Mouse (Mus musculus): ENCODE results near the gene Paqr4.

Gene Paqr4

DNA sequence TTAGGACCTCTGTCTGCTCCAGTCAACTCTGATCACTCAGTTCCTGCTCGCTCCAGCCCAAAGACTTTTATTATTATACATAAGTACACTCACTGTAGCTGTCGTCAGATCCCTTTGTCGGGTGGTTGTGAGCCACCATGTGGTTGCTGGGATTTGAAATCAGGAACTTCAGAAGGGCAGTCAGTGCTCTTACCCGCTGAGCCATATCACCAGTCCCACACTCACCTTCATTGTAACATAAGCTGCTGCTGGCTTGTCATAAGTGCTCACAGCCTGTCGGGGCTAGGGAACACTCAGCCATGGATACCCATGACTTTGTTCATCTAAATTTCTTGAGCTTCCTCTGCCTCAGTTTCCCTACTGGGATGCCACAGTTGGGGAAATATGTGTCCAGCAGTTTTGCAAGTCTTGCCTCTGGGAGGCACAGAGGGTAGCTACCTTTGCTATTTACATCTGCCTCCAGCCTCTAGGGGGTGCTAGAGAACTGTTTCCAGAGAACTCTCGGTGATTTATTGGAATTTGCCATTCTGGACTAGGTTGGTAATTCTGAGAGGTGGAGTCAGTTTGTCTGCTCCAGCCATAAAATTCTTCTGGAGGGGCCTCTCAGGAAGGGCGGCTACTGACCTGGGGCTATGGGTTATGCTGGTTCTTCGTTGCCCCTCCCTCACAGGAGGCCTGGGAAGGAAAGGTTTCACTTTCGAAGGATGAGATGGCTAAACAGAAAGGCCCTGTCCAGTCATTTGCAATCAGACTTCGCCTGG, 8.1 kb upstream of the Paqr4 start:
- peak; percentile 84 for DNase-seq (ENCODE audit: low spot score)

DNA sequence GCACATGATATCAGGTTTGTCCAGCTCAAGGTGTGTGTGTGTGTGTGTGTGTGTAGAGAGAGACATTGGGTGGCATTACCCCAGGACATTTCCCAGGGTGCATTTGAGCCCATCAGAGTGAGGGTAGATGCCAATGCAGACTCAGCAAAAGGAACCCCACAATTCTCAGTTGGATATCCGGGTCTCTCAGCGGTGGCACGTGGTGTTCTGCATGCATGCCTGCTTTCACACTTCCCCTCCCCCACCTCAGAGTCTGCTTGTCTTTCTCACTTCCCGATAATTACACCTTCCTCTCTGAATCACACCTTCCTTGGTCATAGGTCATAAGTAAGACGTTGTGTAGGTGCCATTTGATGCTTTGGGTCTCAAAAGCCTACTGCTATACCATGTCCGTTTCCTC, 7.4 kb upstream of the Paqr4 start:
- no peak for DNase-seq (ENCODE audit: low spot score)

DNA sequence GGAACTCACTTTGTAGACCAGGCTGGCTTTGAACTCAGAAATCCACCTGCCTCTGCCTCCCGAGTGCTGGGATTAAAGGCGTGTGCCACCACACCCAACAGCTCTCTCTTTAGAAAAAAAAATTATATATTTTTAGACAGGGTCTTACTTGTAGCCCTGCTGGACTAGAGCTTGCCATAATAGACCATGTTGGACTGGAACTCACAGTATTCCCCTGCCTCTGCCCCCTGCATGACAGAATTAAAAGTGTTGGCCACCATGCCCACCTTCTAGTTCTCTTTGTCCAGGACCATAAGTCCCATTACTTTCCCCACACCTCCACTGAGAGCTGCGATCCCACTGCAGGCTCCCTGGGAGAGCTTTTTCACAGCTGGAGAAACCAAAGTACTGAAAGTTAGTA, 6.8 kb upstream of the Paqr4 start:
- DNase-seq (ENCODE audit: low spot score) = no peak

DNA sequence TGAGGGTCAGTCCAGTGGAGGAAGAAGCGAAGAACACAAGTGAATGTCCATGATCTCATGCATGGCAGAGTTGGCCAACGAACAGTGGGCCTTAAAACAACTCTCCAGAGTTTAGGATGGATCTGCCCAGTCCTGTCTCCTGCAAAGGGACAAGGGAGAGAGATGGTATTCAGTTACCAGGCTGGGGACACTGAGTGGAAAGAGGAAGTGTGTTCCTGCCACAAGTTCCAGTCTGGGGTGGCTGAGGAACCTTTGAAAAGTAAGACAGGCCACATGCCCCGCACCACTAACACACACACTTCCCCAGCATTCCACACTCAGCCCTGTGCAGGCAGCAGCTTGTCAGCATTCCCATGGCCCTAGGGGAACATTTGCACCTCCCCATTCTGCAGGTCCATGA, 6.1 kb upstream of the Paqr4 start:
- peak; percentile 4 for DNase-seq (ENCODE audit: low spot score)

DNA sequence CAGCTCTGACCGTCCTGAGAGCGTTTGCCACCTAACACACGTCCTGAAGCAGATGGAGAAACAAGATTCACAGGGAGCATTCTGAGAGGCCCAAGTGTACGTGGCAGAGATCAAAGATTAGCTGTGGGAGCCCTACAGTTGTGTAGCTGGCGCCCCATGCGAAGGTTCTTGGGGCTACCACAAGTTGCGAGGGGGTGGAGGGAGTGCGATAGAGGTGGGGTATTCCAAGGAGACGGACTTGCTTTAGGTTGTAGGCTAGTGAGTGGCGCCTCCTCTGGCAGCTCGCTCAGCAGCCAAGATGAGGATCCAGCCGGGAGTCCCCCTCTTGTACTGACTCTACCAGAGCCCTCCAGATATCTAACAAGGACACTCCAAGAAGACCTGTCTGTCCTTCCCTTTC, 5.6 kb upstream of the Paqr4 start:
- DNase-seq (ENCODE audit: low spot score) = peak; percentile 35

DNA sequence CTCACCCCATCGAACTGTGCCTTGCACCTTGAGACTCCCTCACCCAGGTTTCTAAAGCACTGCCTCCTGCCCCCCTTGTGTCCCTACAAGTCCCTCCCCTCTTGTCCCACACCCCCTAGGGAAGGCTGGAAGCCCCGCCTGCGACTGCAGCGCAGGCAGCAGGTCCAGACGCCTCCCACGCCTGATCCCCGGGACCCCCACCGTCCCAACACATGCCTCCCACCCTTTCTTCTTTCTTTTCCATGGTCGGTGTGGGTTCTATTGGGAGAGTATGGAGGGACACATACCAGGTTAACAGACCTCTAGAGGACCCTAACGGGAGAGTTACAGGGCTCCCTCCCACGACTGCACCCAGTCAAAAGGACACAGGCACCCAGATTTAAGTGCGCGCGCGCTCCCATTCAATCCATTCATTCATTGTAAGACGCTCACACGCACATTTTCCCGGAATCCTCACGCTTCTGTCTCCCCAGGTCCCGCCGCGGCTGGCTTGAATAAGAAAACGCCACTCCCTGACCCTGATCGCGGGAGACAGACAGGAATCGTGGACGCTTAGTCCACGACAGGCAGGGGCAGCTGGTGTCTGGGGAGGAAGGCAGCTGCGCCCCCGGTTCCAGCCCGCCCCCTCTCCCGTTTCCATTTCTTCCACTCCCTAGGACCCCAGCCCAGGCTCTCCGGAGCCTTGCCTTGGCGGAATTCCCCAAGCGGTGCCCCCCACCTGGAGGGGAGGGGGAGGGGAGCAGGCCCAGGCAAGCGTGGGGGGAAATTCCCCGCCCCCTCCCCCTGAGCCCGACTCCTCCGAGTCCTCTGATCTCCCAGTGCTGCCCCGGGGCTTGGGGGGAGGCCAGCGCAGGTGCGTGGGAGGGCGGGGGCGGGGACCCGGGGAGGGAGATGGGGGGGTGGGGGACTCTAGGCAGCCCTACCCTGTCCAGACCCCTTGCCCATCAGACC, 4.9 kb upstream of the Paqr4 start, which contains the start of gene Kremen2:
Kremen2 (minus strand) TSS at position 533 of the 951 bp plus-strand sequence.
- peak; percentile 27 for DNase-seq (ENCODE audit: low spot score)

DNA sequence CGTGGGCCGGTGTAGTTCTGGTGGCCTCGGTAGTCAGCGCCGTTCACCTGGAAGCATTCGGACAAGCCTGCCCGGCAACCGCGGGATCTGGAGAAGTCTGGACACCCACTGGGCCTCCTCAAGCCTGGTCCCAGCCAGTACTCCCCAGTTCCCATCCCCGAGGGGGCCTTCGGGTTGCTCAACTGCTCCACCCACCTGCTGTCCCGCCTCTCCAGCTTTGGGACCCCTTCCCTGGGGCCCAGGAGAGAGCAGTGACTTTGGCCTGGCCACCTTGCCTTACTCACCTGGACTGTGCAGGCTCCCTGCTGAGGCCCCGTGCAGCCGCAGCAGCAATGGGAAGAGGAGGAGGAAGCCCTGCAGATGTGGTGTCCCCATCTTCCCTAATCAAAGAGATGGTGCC, 4.0 kb upstream of the Paqr4 start:
- peak; percentile 5 for DNase-seq (ENCODE audit: low spot score)

DNA sequence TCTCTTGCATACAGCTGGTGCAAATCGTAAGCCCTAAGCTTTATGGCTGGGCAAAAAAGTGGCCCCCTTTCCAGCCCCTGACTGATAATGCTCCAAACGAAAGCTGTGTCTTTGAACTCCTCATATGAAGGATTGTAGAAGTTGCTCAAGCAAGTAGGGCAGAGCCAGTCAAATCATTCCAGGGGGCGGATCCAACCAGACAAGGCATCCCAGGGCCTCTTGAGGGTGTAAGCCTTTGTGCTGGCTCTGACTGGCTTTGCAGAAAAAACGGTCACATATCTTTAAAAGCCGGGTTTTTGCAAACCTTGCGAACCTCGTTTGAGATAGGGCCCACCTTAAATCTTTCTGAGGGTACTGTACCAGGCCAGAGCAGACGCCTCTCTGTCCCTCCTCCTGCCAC, 3.4 kb upstream of the Paqr4 start:
- DNase-seq (ENCODE audit: low spot score) = peak; percentile 5

DNA sequence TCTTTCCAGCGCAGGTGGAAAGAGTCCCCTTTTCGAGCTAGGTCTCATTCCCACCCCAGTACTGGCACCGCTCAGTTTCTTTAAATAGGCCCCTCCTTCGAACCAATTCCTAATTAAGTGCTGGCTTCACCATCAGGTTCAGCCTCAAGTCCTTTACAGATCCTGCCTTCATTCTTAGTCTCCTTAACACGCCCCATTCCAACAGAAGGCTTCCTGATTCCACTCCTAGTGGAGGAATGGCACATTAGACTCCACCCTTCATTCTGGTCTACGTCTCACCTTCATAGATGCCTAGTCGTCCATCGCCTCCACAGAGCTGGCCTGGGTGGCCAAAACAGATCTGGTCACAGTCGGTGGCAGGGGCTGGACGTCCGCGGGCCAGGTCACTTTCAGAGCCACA, 2.3 kb upstream of the Paqr4 start:
- peak; percentile 3 for DNase-seq (ENCODE audit: low spot score)

DNA sequence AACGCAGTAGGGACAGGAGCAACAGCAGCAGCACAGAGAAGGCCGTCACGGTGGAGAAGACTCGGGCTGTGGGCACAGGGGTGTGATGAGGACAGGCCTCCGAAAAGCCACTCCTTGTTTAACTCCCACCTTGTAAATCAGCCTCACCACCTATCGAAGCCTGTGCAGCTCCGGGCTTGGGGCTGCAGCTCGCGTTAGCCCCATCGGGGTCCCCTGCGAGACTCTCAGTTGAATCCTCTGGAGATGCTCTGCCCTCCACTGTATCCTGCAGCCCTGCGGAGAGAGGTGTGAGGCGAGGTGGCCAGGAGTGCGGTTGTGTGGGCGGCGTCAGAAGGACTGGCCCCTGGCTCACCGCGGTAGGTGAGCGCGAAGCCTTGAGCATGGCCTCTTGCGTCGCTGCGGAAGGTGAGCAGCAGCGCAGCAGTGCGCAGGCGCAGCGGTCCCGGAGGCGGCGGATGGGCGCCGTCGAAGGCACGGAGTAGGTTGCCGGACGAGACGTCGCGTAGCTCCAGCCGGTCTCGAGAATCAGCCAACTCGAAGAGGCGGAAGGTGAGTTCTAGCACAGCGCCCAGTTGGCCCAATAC, 1.6 kb upstream of the Paqr4 start:
- peak; percentile 57 for DNase-seq (ENCODE audit: low spot score)

DNA sequence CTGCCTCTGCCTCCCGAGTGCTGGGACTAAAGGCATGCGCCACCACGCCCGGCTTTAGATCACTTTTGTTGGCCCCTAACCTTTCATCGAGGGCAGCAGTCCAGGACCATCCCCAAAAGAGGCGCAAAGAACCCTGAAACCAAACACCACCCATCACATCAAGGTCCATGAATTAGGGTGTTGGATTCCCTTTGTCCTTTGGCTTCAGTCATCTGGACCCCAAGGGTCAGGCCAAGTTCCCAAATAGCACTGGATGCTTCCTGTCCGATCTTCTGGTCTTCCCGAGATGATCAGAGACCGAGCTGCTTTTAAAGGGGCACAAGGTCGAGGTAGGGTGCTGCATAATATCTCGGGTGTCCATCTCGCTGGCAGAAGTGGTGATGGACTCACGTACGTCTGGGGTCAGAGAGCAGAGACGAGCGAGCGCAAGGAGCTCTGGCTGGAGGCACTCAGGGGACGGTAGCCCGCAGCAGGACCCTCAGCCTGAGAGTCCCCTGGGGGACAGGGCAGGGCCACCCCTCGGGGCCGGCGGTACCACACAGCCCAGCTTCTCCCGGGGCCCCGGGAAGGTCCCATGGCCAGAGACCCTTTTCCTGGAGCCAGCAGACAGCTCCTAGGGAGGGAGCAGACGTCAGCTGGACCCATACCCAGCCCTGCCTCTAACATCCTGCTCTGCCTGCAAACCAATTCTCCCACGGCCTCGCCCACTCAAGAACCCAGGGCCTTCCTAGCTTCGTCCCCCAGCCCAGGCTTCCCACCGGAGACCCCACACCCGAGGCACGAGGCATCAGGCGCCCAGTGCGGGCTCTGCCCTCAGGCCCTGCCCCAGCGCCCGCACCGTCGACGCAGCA, 917 bp upstream of the Paqr4 start:
- no peak for DNase-seq (ENCODE audit: low spot score)

DNA sequence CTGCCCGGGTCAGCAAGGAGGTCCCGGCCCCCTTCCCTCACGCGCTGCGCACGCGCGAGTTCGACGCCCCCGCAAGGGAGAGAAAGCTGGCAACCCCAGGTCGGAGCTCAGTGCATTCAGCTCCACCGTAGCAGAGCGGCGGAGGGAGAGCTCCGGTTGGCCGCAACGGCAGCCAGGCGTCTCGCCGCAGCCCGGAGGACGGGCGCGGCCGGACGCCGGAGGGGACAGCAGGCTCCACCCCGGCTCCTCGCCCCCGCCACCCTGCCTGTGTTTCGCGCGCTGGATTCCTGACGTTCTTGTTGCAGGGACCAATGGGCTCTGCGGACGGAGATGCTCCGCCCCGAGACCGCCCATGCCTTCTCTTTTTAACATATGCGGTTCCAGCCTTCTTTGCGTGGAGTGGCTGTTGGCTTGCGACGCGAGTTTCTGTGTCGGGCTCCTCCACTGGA, 507 bp downstream of the Paqr4 start:
- peak; percentile 94 for DNase-seq (ENCODE audit: low spot score)

DNA sequence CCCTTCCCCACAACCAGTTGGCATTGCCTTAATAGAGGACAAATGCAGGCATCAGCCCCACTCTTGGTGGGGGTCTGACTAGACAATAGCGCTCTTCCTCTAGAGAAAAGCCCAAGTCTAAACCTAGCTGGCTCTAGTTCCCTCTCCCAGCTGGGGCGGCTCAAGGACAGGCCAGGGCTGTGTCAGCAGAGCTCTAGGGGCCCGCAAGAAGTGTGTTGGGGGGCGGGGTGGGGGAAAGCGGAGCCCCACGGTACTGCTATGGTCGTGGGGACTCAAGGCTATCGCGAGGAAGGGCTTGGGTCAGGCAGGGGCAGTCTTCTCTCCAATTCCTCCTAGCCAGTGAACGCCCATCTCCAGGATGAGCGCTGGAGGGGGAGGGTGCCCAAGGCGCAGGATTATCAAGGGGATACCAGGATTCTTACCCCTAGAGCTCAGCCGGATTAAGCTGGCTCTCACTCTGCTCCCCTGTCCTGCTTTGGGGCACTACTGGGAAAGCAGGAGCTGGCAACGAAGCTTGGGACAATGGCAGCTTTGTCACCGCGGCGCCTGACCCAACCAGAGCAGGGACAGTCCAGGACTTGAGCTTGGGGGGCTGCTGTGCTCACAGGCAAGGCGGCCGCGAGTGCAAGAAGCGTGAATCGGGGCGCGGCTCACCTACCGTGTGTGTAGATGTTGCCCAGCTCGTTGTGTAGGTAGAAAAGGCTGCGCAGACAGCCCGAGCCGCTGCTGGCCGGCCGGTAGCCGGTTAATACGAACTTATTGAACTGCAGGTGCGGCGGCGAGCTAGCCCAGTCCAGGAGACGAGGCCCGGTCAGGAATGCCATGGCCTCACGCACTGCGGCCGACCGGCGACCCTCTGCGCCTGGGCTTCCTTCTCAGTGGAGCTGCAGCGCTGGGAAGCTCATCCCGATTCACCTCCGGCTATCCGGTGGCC, 1.2 kb downstream of the Paqr4 start:
- peak; percentile 51 for DNase-seq (ENCODE audit: low spot score)

DNA sequence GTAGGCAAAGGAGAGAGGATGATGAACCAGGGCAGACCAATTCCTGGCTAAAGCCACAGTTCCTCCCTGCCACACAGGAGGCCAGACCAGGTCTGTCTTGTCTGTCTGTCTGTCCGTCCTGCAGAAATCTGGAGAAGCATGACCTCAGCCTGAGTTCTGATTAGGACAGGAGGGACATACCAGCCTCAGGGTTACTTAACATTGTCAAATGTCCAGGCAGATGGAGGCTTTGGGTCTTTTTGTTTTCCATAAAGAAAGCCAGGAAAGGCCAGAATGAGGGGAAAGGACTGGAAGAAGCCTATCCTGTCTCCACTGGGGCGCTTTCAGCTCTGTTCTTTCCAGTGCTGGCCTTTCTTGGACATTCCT, 1.8 kb downstream of the Paqr4 start:
- no peak for DNase-seq (ENCODE audit: low spot score)

DNA sequence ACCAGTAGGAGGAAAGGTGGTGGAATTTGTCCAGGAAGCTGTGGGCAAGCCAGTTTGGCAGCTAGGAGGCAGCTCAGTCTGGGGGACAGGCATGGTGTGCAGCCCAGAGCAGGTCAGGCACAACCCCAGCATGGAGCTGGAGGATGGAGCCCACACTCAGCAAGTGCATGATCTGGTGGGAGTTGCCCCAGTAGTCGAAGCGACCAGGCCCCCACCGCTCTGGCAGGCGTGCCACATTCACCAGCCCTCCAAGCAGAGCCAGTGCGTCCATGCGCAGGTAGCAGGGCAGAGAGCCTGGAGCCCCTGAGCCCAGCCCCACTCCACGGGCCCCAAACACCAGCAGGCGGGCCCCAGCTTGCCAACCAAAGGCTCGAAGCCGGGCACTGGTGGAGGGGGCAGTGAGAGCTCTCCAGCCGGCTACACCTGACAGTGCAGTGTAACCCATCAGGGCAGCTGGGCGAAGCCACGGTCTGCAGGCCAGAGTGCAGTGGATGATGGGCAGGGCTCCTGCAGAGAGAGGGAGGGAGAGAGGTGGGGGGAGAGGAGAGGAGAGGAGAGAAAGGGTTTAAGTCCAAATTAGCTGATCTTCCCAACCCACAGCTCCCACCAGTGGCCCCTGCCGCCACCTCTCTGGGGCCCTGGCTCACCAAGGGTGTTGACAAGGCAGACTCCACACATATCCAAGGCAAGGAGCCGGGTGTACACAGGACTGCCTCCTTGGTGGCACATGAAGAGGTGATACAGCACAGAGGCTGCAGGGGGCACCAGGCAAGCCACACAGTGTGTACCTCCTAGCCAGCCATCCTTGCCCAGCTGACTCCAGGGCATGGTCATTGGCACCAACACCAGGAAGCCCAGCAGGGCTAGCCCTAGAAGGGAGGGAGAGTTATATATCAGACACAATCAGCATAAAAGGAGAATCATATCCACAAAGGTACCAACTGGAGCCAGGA, 2.9 kb downstream of the Paqr4 start:
- no peak for DNase-seq (ENCODE audit: low spot score)

DNA sequence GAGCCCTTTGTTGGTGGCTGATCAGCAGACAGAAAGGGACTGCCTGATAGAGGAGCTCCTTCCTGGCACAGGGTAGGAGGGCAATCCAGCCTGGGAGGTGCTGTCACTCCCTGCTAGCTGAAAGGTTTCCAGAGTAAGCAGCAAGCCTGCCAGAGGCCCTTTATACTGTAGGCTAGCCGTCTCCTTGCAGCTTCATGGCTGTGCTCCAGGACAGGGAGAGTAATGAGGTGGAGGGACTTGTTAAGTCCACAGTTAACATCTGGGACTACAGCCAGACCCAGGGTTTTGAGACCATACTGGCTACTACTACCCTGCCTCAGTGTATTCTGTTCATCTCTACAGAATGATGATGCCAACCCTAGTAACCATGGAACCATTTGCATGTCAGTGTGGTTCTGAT, 6.3 kb downstream of the Paqr4 start:
- DNase-seq (ENCODE audit: low spot score) = no peak

DNA sequence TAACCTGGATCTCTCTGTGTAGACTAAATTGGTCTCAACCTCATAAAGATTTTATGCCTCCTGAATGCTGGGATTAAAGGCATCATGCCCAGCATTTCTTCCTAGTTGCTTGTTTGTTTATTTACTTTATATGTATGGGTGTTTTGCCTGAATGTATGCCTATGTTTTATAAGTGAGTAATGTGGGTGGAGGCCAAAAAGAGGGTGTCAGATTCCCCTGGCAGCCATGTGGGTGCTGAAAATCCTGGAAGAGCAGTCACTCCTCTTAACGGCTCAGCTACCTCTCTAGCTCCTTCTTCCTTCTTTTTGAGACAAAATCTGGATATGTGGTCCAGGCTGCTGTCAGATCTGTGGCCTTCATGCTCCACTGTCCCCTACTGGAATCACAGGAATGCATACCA, 10.2 kb downstream of the Paqr4 start:
- DNase-seq (ENCODE audit: low spot score) = no peak

DNA sequence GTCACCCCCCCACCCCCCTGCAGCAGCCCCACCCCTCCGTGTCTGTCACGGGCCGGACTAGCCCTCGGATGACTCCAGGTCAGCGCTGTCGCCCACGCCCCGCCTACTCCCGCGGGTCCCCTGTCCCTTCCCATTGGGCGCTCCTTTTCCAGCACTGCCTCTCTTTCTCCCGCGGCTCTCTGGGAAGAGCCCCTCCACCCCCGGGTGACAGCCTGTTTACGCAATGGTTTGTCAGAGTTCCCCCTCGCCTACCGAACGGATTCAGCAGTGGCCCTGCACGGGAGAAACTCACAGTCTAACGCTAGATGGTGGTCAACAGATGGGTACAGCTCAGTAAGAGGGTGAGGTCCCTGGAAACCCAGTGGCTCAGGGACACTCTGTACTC, 13.9 kb downstream of the Paqr4 start:
- peak; percentile 89 for DNase-seq (ENCODE audit: low spot score)

DNA sequence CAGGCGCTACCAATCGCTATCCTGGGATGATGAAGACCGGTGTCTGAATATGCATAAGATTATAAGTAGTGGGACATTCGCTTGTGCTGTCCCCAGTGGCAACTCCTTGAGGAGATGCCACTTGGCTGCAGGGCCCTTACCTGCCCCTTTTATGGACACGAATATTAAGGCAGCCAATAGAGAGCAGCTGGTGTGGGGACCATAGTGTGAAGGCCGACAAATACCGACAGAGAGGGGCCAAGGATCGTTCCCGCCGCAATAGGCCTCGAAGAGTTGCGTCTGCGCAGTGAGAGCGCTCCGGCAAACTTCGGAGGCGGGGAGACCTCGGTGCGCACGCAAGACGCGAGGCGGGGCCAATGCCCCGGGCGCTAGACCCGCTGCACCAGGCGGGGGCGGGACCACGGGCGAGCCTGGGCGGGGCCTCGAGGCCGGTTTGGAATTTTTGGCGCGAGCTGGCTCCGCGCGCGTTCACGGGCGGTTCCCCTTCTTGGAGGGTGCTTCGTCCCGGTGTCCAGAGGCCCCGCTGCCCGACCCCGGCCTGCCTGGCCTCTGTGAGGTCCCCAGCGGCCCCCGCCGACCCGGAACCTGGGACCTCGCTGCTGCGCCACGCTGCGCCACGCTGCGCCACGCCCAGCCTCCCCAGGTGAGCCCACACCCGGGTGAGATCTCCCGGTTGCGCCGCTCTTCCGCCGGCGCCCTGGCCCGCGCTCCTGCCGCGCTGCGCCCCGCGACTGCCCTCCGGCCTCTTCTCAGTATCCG, 14.5 kb downstream of the Paqr4 start, which contains the start of gene Pkmyt1:
Pkmyt1 (plus strand) TSS at position 338 of the 759 bp plus-strand sequence.
- peak; percentile 97 for DNase-seq (ENCODE audit: low spot score)
